Mouse (Mus musculus): ENCODE data around the gene Rps6ka2.
"Not testable (repeated sequence)": the region's sequence is repeated elsewhere in the genome, so short reads cannot be mapped to it uniquely, and the experiment has no call there.

The Rps6ka2 gene

GRCm38 (mm10) chr17:7169627-7170303 lies at the start of gene Rps6ka2:
Gene Rps6ka2, plus strand, starts transcription at chr17:7170115.
- DNase-seq (ENCODE audit: extremely low spot score): peak; percentile 98

- not testable (repeated sequence) for DNase-seq (ENCODE audit: extremely low spot score)
These were observed 49.1 kb upstream of the Rps6ka2 start for GRCm38 (mm10) chr17:7120835-7121234.

GRCm38 (mm10) chr17:7122554-7122953 lies 47.4 kb upstream of the Rps6ka2 start:
- not testable (repeated sequence) for DNase-seq (ENCODE audit: extremely low spot score)

GRCm38 (mm10) chr17:7126475-7126874 lies 43.4 kb upstream of the Rps6ka2 start:
- not testable (repeated sequence) for DNase-seq (ENCODE audit: extremely low spot score)

- DNase-seq (ENCODE audit: extremely low spot score): not testable (repeated sequence)
These were observed 35.9 kb upstream of the Rps6ka2 start for GRCm38 (mm10) chr17:7134002-7134401.

- not testable (repeated sequence) for DNase-seq (ENCODE audit: extremely low spot score)
These were observed 34.6 kb upstream of the Rps6ka2 start for GRCm38 (mm10) chr17:7135277-7135676.

- DNase-seq (ENCODE audit: extremely low spot score): no peak
These were observed 31.6 kb upstream of the Rps6ka2 start for GRCm38 (mm10) chr17:7138186-7138925.

GRCm38 (mm10) chr17:7140399-7141174 lies 29.3 kb upstream of the Rps6ka2 start:
- no peak for DNase-seq (ENCODE audit: extremely low spot score)

GRCm38 (mm10) chr17:7142367-7142766 lies 27.5 kb upstream of the Rps6ka2 start:
- no peak for DNase-seq (ENCODE audit: extremely low spot score)

- no peak for DNase-seq (ENCODE audit: extremely low spot score)
These were observed 25.9 kb upstream of the Rps6ka2 start for GRCm38 (mm10) chr17:7143885-7144518.

GRCm38 (mm10) chr17:7145373-7146058 lies 24.4 kb upstream of the Rps6ka2 start:
- no peak for DNase-seq (ENCODE audit: extremely low spot score)

GRCm38 (mm10) chr17:7146479-7146878 lies 23.4 kb upstream of the Rps6ka2 start:
- DNase-seq (ENCODE audit: extremely low spot score): no peak

- DNase-seq (ENCODE audit: extremely low spot score): no peak
These were observed 22.0 kb upstream of the Rps6ka2 start for GRCm38 (mm10) chr17:7147920-7148321.

- no peak for DNase-seq (ENCODE audit: extremely low spot score)
These were observed 20.4 kb upstream of the Rps6ka2 start for GRCm38 (mm10) chr17:7149328-7150195.

- DNase-seq (ENCODE audit: extremely low spot score): no peak
These were observed 18.3 kb upstream of the Rps6ka2 start for GRCm38 (mm10) chr17:7151446-7152100.

GRCm38 (mm10) chr17:7152662-7153061 lies 17.3 kb upstream of the Rps6ka2 start:
- DNase-seq (ENCODE audit: extremely low spot score): no peak

GRCm38 (mm10) chr17:7163955-7164354 lies 6.0 kb upstream of the Rps6ka2 start:
- no peak for DNase-seq (ENCODE audit: extremely low spot score)

- no peak for DNase-seq (ENCODE audit: extremely low spot score)
These were observed 4.4 kb upstream of the Rps6ka2 start for GRCm38 (mm10) chr17:7165524-7165923.

- no peak for DNase-seq (ENCODE audit: extremely low spot score)
These were observed 821 bp upstream of the Rps6ka2 start for GRCm38 (mm10) chr17:7168961-7169626.
